Mouse (Mus musculus) liver, adult 2 months (tissue): ENCODE data around the gene Siglec1.

Experiments used
- CTCF ChIP-seq: fragments of 200-500 bp; IDR thresholded peaks from 2 replicates; pipeline ENCODE4 v1.5.1; 2011; ENCODE audit warnings: low read depth, low read length, control low read depth
- POLR2A ChIP-seq: fragments of 200-500 bp; IDR thresholded peaks from 2 replicates; pipeline ENCODE4 v1.6.1; 2011; ENCODE audit warnings: low read length, control low read depth; ENCODE audit not compliant: insufficient read depth; ENCODE audit errors: extremely low read depth

DNA sequence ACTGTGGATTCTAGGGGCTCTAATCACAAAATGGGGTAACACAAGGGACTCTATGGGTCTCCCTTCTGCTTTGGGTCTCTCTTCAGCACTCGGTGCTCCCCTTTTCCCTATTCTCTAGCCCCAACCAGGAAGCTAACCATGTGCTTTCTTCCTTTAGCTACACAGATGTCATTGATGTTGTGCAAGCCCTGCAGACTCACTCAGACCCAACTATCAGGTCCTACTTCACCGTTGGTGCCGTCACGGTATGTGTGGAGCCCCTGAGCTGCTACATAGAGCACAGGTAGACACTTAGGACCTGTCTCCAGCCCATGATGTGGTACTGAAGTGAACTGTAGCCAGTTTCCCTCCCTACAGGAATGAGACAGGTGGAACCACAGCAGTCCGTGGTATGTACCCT is 19.4 kb upstream of the Siglec1 start:
- TF ChIP-seq POLR2A: no peak
- TF ChIP-seq CTCF: no peak
